Mouse (Mus musculus) lung, postnatal 0 days (tissue): ENCODE results near the gene Rplp0.

Experiments used
- CTCF ChIP-seq: IDR thresholded peaks from 2 replicates; pipeline ENCODE4 v1.5.1; 2016; ENCODE audit warnings: antibody characterized with exemption, mild to moderate bottlenecking
- EP300 ChIP-seq: IDR thresholded peaks from 2 replicates; pipeline ENCODE4 v1.6.1; 2016; ENCODE audit warnings: antibody characterized with exemption, mild to moderate bottlenecking, control low read depth

GRCm38 (mm10) chr5:115611566-115611965, 52.3 kb downstream of the Rplp0 start:
- no peak for TF ChIP-seq CTCF
- no peak for TF ChIP-seq EP300
